Mouse (Mus musculus) forebrain, embryonic 10.5 days (tissue): ENCODE results near the gene Mcrip2. TPM values are rescaled to one million over a fixed set of nuclear protein-coding genes. Genes with fewer than 3 reads are reported as not detected.

ENCODE experiments used
- DNase-seq: peaks from one replicate; pipeline ENCODE4 v3.0.0-alpha.2; 2017; ENCODE audit warnings: low spot score; ENCODE audit errors: extremely low spot score
- H3K27ac ChIP-seq: fragments of 300-500 bp; sonication (generic); 2 replicates; pipeline ENCODE4 v1.5.1; 2016; ENCODE audit warnings: mild to moderate bottlenecking
- H3K27me3 ChIP-seq: fragments of 300-500 bp; sonication (generic); 2 replicates; pipeline ENCODE4 v1.6.1; 2016; ENCODE audit warnings: mild to moderate bottlenecking; ENCODE audit not compliant: poor library complexity, severe bottlenecking
- H3K36me3 ChIP-seq: fragments of 300-500 bp; sonication (generic); replicated peaks from 2 replicates; pipeline ENCODE4 v1.6.1; 2016; ENCODE audit warnings: mild to moderate bottlenecking, moderate library complexity
- H3K4me1 ChIP-seq: fragments of 300-500 bp; sonication (generic); 2 replicates; pipeline ENCODE4 v1.6.1; 2016
- H3K4me3 ChIP-seq: fragments of 300-500 bp; sonication (generic); 2 replicates; pipeline ENCODE4 v1.5.1; 2016; ENCODE audit warnings: mild to moderate bottlenecking, moderate library complexity
- H3K9me3 ChIP-seq: fragments of 300-500 bp; sonication (generic); 2 replicates; pipeline ENCODE4 v1.6.1; 2016; ENCODE audit warnings: mild to moderate bottlenecking, moderate library complexity
- WGBS: fragments of 180-500 bp; shearing (Covaris S2); methylation state at CpG from one replicate; pipeline ENCODE4 v1.1.7; 2016; 5-methylcytosine and 5-hydroxymethylcytosine counted together
- microRNA-seq: library from miRNA; unstranded; fragments of <30 nt; microRNA quantifications from one replicate; pipeline ENCODE4, GENCODE M21; 2017
- polyA plus RNA-seq: library from polyadenylated mRNA; unstranded; fragments of >200 nt; fragmentation: Nextera tagmentation; extraction: Ambion mirVana; gene quantifications from 2 replicates; pipeline ENCODE4 v1.2.1, GENCODE M21; 2016

Gene Mcrip2
- polyA plus RNA-seq, 1 experiment from 2014 or later, result 21.9 TPM

DNA sequence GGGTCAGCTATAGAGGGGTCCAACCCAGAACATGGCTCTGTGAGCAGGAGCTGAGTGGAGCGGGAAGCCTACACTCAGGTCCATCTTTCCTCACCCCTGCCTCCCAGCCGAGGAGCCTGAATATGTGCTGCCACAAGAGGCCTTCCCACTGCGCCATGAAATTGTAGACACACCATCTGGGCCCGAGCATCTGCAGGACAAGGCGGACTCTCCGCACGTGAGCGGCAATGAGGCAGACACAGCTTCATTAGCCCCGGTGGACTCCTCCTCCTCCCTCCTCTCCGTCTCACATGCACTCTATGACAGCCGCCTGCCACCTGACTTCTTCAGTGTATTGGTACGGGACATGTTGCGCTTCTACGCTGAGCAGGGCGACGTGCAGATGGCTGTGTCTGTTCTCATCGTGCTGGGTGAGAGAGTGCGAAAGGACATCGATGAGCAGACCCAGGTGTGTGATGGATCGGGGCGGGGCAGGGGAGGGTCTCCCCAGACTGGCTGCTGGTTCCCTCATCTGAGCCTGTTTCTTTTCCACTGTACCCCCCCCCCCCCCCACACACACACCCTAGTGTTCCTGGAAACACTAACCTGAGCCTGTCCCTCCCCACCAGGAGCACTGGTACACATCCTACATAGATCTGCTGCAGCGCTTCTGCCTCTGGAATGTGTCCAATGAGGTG is 40.9 kb downstream of the Mcrip2 start:
- Histone ChIP-seq H3K4me3 (peak overlapping the region; percentile 77), H3K36me3 (peaks cover 58% of the 10 kb centered on the region), H3K27ac (peak overlapping the region; percentile 94), H3K4me1 (peaks cover 84% of the 10 kb centered on the region), H3K27me3 (no peaks in the 10 kb centered on the region), H3K9me3 (no peaks in the 10 kb centered on the region)
- WGBS, result 91% methylated on average over 22 of the region's 22 CpGs
- DNase-seq, result no peak

- Histone ChIP-seq H3K9me3 (no peaks in the 10 kb centered on the region), H3K36me3 (peaks cover 58% of the 10 kb centered on the region), H3K4me3 (0 out of 2 replicates have a peak overlapping the region, but pooled peaks have one; percentile 0), H3K27me3 (no peaks in the 10 kb centered on the region), H3K4me1 (peaks cover 82% of the 10 kb centered on the region), H3K27ac (no peak overlapping the region)
- DNase-seq, result no peak
- WGBS, result 93% methylated on average over 13 of the region's 13 CpGs
Observed at GRCm38 (mm10) chr17:25827011-25827410, 41.6 kb downstream of the Mcrip2 start.

DNA sequence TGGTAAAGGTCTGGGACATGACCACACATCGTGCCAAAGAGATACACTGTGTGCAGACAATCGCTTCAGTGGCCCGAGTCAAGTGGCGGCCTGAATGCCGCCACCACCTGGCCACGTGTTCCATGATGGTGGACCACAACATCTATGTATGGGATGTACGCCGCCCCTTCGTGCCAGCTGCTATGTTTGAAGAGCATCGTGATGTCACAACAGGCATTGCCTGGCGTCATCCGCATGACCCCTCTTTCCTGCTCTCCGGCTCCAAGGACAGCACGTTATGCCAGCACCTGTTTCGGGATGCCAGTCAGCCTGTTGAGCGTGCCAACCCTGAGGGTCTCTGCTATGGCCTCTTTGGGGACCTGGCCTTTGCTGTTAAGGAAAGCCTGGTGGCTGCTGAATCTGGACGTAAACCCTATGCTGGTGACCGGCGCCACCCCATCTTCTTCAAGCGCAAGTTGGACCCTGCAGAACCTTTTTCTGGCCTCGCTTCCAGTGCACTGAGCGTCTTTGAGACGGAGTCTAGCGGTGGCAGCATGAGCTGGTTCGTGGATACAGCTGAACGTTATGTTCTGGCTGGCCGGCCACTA is 42.5 kb downstream of the Mcrip2 start:
- no peak overlapping the region for H3K27ac ChIP-seq
- peaks cover 73% of the 10 kb centered on the region for H3K4me1 ChIP-seq
- 98% methylated on average over 27 of the region's 27 CpGs for WGBS
- peak overlapping the region; percentile 72; the same call in 1 of the 2 replicates for H3K4me3 ChIP-seq
- no peak for DNase-seq
- H3K9me3 ChIP-seq, result no peaks in the 10 kb centered on the region
- H3K27me3 ChIP-seq, result no peaks in the 10 kb centered on the region
- H3K36me3 ChIP-seq, result peaks cover 48% of the 10 kb centered on the region

GRCm38 (mm10) chr17:25825311-25825710 is 43.3 kb downstream of the Mcrip2 start:
- Histone ChIP-seq H3K36me3 (peaks cover 41% of the 10 kb centered on the region), H3K27ac (no peak overlapping the region), H3K9me3 (no peaks in the 10 kb centered on the region), H3K27me3 (peaks cover 6% of the 10 kb centered on the region), H3K4me1 (peaks cover 65% of the 10 kb centered on the region), H3K4me3 (peak overlapping the region; percentile 72; the same call in 1 of the 2 replicates)
- WGBS, result 90% methylated on average over 6 of the region's 6 CpGs
- no peak for DNase-seq

DNA sequence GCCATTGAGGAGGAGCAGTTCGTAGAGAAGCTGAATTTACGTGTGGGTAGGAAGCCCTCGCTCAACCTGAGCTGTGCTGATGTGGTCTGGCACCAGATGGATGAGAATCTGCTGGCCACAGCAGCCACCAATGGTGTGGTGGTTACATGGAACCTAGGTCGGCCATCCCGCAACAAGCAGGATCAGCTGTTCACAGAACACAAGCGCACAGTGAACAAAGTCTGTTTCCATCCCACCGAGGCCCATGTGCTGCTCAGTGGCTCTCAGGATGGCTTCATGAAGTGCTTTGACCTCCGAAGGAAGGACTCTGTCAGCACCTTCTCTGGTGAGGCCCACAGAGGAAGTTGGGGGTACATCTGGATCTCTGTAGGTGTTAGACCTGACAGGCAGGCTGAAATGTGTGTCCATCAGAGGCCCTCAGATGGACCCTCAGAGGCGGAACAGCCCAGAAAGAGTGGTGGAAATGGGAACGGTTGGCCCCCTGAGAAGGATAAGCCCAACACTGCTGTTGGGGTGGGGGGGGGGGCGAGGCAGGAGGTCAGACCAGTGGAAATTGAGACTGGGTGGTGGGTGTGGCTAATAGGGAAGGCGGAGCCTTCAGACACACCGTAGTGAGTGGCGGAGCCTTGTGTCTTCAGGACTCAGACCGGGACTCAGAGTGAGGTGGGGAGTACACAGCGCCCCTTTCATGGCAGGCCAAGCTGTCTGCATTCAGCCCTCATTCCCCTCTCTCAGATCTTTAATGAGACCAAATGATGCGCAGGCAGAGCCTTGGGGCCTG is 44.0 kb downstream of the Mcrip2 start:
- peaks cover 33% of the 10 kb centered on the region for H3K36me3 ChIP-seq
- H3K27me3 ChIP-seq, result peaks cover 14% of the 10 kb centered on the region
- peaks cover 63% of the 10 kb centered on the region for H3K4me1 ChIP-seq
- WGBS, result 79% methylated on average over 17 of the region's 17 CpGs
- no peak for DNase-seq
- H3K27ac ChIP-seq, result no peak overlapping the region
- no peaks in the 10 kb centered on the region for H3K9me3 ChIP-seq
- peak overlapping the region; percentile 72 for H3K4me3 ChIP-seq

DNA sequence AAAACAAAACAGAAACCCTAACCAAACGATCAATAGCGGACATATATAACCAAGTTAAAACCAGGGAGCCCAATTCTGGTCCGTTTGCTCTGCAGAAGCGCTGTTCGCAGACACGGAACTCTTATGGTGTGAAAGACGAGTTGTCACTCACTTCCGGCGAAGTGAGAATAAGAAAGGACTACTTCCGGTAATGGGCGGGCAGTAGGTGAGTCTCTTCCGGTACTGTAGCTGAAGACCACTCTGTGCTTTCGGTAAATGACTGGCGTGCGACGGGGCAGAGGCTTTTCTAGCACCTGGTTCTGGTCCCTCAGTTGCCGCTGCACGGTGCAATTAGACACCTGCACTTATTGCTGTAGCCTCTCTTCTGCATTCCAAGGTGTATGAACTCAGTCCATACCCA is 45.1 kb downstream of the Mcrip2 start, which contains the start of gene Wdr24:
Wdr24 (plus strand) TSS at position 176 of the 400 bp plus-strand sequence.
- peaks cover 25% of the 10 kb centered on the region for H3K27me3 ChIP-seq
- peaks cover 60% of the 10 kb centered on the region for H3K4me1 ChIP-seq
- peak within 1 kb of the TSS; percentile 87 for H3K27ac ChIP-seq
- H3K4me3 ChIP-seq, result peak within 1 kb of the TSS; percentile 72
- no peaks in the 10 kb centered on the region for H3K9me3 ChIP-seq
- H3K36me3 ChIP-seq, result peaks cover 31% of the 10 kb centered on the region
- under 1% methylated on average over 18 of the region's 18 CpGs for WGBS
- peak; percentile 73 for DNase-seq

DNA sequence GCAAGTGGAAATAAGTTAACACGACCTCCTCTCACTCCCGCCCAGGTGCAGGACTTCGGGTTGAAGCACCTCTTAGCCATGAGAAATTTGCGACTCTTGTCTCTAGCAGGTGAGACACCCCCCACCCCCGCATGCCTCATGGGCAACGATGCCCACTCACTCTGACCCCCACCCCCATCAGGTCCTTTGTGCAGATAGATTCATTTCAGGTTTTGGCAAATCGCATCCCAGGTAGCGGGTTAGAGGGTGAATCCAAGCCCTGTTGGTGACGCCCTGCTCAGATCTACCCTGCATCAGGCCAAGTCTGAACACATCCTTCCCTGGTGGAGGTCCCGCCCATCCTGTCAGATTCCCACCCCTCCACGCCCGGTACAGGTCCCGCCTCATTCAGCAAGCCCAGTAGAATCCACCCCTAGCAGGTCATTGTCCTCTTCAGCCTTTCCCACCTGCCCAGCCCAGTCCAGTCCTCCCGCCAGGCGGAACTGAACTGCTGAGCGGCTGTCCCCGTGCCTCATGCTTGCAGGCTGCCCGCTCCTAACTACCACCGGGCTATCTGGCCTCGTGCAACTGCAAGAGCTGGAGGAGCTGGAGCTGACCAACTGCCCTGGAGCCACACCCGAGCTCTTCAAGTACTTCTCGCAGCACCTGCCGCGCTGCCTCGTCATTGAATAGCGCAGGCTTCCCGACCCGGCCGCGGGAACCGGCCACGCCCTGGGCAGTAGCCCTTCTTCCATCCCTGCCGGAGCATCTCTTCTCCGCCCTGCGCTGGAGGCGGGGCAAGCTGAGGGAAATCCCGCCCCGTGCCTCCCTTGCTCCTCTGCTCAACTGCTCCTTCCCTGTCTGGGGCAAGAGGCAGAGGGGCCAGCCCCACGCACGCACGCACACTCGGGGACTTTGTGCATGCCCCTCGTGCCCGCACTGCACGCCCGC is 49.4 kb downstream of the Mcrip2 start:
- DNase-seq, result no peak
- WGBS, result 7% methylated on average over 46 of the region's 46 CpGs

GRCm38 (mm10) chr17:25817662-25818061 is 50.9 kb downstream of the Mcrip2 start:
- H3K36me3 ChIP-seq, result peaks cover 6% of the 10 kb centered on the region; the same call in 1 of the 2 replicates
- peaks cover 68% of the 10 kb centered on the region for H3K27me3 ChIP-seq
- 85% methylated on average over 11 of the region's 11 CpGs for WGBS
- no peak overlapping the region for H3K4me3 ChIP-seq
- H3K4me1 ChIP-seq, result peaks cover 24% of the 10 kb centered on the region
- no peak overlapping the region for H3K27ac ChIP-seq
- no peak for DNase-seq
- no peaks in the 10 kb centered on the region for H3K9me3 ChIP-seq

More for the DNA sequence above, 49.4 kb downstream of the Mcrip2 start:
- Histone ChIP-seq H3K27ac (peak overlapping the region; percentile 61), H3K4me1 (peaks cover 25% of the 10 kb centered on the region), H3K27me3 (peaks cover 56% of the 10 kb centered on the region), H3K4me3 (peak overlapping the region; percentile 48), H3K9me3 (no peaks in the 10 kb centered on the region), H3K36me3 (peaks cover 6% of the 10 kb centered on the region; the same call in 1 of the 2 replicates)

Small RNA genes within 50 kb of the gene (microRNA-seq; reads per million reads assigned to microRNA genes)
- gene Mir3082, result not detected

Other genes starting within 250 kb of the Mcrip2 start
- gene Gng13, start 151.6 kb downstream of the Mcrip2 start, polyA plus RNA-seq, result 0.57 and 0.59 TPM in 2 replicates
- 64.0 and 74.5 TPM in 2 replicates for gene Chtf18, start 141.3 kb downstream of the Mcrip2 start, polyA plus RNA-seq
- gene Rpusd1, start 141.1 kb downstream of the Mcrip2 start, polyA plus RNA-seq, result 22.0 and 24.2 TPM in 2 replicates
- gene Mslnl, start 132.7 kb downstream of the Mcrip2 start, polyA plus RNA-seq, result not detected in 2 replicates
- not detected in 2 replicates for gene Msln, start 114.4 kb downstream of the Mcrip2 start, polyA plus RNA-seq
- 24.9 and 26.1 TPM in 2 replicates for gene Narfl, start 95.0 kb downstream of the Mcrip2 start, polyA plus RNA-seq
- gene Haghl, start 83.1 kb downstream of the Mcrip2 start, polyA plus RNA-seq, result 74.4 and 76.0 TPM in 2 replicates
- gene Ccdc78, start 82.2 kb downstream of the Mcrip2 start, polyA plus RNA-seq, result 1.4 and 1.5 TPM in 2 replicates
- 68.4 and 79.1 TPM in 2 replicates for gene Fam173a, start 75.9 kb downstream of the Mcrip2 start, polyA plus RNA-seq
- 2.4 and 4.0 TPM in 2 replicates for gene AC134908.4, start 73.1 kb downstream of the Mcrip2 start, polyA plus RNA-seq
- gene Metrn, start 71.6 kb downstream of the Mcrip2 start, polyA plus RNA-seq, result 197 and 204 TPM in 2 replicates
- gene Fbxl16, start 59.7 kb downstream of the Mcrip2 start, polyA plus RNA-seq, result 7.2 and 7.3 TPM in 2 replicates
- 29.6 and 34.0 TPM in 2 replicates for gene Wdr24, start 45.1 kb downstream of the Mcrip2 start, polyA plus RNA-seq
- 53.9 and 58.7 TPM in 2 replicates for gene Jmjd8, start 39.9 kb downstream of the Mcrip2 start, polyA plus RNA-seq
- gene Stub1, start 35.4 kb downstream of the Mcrip2 start, polyA plus RNA-seq, result 403 TPM in 2 replicates
- 0.93 and 1.3 TPM in 2 replicates for gene Rhbdl1, start 31.5 kb downstream of the Mcrip2 start, polyA plus RNA-seq
- 1.7 and 2.3 TPM in 2 replicates for gene Gm20683, start 27.0 kb downstream of the Mcrip2 start, polyA plus RNA-seq
- 28.0 and 31.2 TPM in 2 replicates for gene Rhot2, start 23.9 kb downstream of the Mcrip2 start, polyA plus RNA-seq
- gene Wdr90, start 7.3 kb downstream of the Mcrip2 start, polyA plus RNA-seq, result 63.3 and 73.0 TPM in 2 replicates
- 76.7 and 79.1 TPM in 2 replicates for gene Mettl26, start 6.3 kb upstream of the Mcrip2 start, polyA plus RNA-seq
- 4.0 and 4.2 TPM in 2 replicates for gene Wfikkn1, start 12.1 kb upstream of the Mcrip2 start, polyA plus RNA-seq
- 29.4 and 30.9 TPM in 2 replicates for gene Rab40c, start 51.0 kb upstream of the Mcrip2 start, polyA plus RNA-seq
- 68.4 and 75.6 TPM in 2 replicates for gene Pigq, start 76.2 kb upstream of the Mcrip2 start, polyA plus RNA-seq
- 0.89 TPM in 1 of 2 replicates, not detected in the other for gene Nhlrc4, start 76.2 kb upstream of the Mcrip2 start, polyA plus RNA-seq
- 0.09 and 0.14 TPM in 2 replicates for gene A930017K11Rik, start 83.8 kb upstream of the Mcrip2 start, polyA plus RNA-seq
- gene Capn15, start 117.0 kb upstream of the Mcrip2 start, polyA plus RNA-seq, result 31.8 and 37.0 TPM in 2 replicates
- 21.0 and 22.3 TPM in 2 replicates for gene Rab11fip3, start 200.8 kb upstream of the Mcrip2 start, polyA plus RNA-seq
- gene Decr2, start 221.6 kb upstream of the Mcrip2 start, polyA plus RNA-seq, result 23.5 and 24.7 TPM in 2 replicates
- 126 and 138 TPM in 2 replicates for gene Nme4, start 226.8 kb upstream of the Mcrip2 start, polyA plus RNA-seq
- gene Tmem8, start 244.5 kb upstream of the Mcrip2 start, polyA plus RNA-seq, result 1.7 and 1.8 TPM in 2 replicates